Mouse (Mus musculus): Measurements from ENCODE around the gene Tfec. TPM values are rescaled to one million over a fixed set of nuclear protein-coding genes. Genes with fewer than 3 reads are reported as not detected.

The Tfec gene
- polyA plus RNA-seq, 1 experiment from 2014 or later = 0.71 TPM

DNA sequence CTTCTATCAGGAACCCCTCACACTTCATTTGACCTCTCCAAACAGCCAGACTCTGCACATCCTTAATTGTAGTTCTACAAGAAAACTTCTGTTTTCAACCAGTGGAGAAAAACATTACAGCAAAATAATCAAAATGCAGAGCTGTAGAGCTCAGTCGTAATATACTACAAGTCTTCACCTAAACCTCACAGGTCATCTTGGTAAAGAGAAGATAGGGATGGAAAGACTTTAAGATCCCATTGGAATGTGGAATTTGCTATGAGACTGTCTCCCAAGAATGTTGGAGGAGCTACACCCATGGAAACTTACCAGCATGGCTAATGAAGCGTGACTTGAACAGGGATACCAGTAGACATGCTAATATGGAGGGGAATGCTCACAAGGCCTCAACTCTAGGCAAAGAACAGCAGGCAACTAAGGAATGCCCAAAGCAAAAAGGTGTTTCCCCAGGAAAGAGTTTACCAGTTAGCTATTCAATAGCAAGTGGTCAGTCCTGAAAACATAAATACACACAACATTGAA is 24.2 kb downstream of the Tfec start:
- Histone ChIP-seq H3K27ac (replicated peaks; ENCODE audit: low read depth, low read length) (no peak overlapping the region), H3K27me3 (ENCODE audit: control insufficient read depth, insufficient read depth, low read length) (no peaks in the 10 kb centered on the region), H3K9me3 (ENCODE audit: control insufficient read depth, low read length) (no peaks in the 10 kb centered on the region), H3K4me3 (ENCODE audit: low read depth, low read length) (no peak overlapping the region), H3K9ac (ENCODE audit: low read length) (no peak overlapping the region), H3K36me3 (ENCODE audit: control insufficient read depth, insufficient read depth, low read length) (no peaks in the 10 kb centered on the region), H3K4me1 (ENCODE audit: control insufficient read depth, insufficient read depth, low read length) (no peaks in the 10 kb centered on the region), H3K4me2 (ENCODE audit: low read depth, severe bottlenecking) (no peak overlapping the region)
- no peak for DNase-seq (ENCODE audit: low spot score)
- no peak for ATAC-seq (ENCODE audit: insufficient number of reproducible peaks, low FRiP score, low TSS enrichment, low read depth)
- 90% methylated on average over 2 of the region's 2 CpGs for WGBS

DNA sequence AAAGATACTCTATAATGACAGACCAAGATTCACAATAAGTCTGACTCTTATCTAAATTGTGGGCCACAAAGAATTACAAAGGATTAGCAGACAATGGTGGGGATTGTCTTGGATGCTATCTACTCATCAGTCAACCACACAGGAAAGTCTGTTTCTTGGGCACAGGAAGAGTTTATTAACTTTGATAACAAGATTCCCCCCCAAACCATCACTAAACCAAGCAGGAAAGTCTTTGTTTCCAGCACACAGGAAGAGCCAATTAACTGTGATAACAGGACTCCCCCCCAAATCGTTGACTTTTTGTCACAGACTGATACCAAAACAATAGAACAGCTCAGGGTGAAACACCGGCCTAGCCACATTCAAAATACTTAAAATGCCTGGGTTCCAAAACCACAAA is 28.2 kb downstream of the Tfec start:
- Histone ChIP-seq H3K4me1 (ENCODE audit: control insufficient read depth, insufficient read depth, low read length) (no peaks in the 10 kb centered on the region), H3K9ac (ENCODE audit: low read length) (no peak overlapping the region), H3K4me2 (ENCODE audit: low read depth, severe bottlenecking) (no peak overlapping the region), H3K27ac (replicated peaks; ENCODE audit: low read depth, low read length) (no peak overlapping the region), H3K36me3 (ENCODE audit: control insufficient read depth, insufficient read depth, low read length) (no peaks in the 10 kb centered on the region), H3K27me3 (ENCODE audit: control insufficient read depth, insufficient read depth, low read length) (no peaks in the 10 kb centered on the region), H3K4me3 (ENCODE audit: low read depth, low read length) (no peak overlapping the region), H3K9me3 (ENCODE audit: control insufficient read depth, low read length) (no peaks in the 10 kb centered on the region)
- ATAC-seq (ENCODE audit: insufficient number of reproducible peaks, low FRiP score, low TSS enrichment, low read depth) = no peak
- DNase-seq (ENCODE audit: low spot score) = no peak
- 87% methylated on average over 2 of the region's 2 CpGs for WGBS

DNA sequence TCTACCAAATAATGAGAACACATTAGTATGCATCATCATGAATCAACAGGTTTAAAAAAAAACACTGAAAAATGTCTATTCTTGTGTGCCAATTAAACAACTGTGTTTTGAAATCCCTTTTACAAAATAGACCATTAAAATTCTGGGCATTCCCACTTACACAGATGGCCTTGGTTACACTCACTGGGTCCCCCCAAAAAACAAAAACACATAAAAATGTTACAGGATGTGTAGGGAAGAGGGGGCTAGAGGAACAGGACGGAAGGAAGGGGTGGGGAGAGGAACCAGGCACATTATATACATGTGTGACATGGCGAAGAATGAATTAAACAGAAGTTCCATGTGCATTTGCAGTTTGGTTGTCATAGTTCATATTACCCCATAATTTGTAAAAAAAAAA is 29.9 kb downstream of the Tfec start:
- H3K9ac ChIP-seq (ENCODE audit: low read length) = no peak overlapping the region
- DNase-seq (ENCODE audit: low spot score) (no peak), ATAC-seq (ENCODE audit: insufficient number of reproducible peaks, low FRiP score, low TSS enrichment, low read depth) (no peak)
- no peaks in the 10 kb centered on the region for H3K4me1 ChIP-seq (ENCODE audit: control insufficient read depth, insufficient read depth, low read length)
- WGBS = 66% methylated on average over 2 of the region's 2 CpGs
- no peak overlapping the region for H3K4me2 ChIP-seq (ENCODE audit: low read depth, severe bottlenecking)
- H3K36me3 ChIP-seq (ENCODE audit: control insufficient read depth, insufficient read depth, low read length) = no peaks in the 10 kb centered on the region
- H3K4me3 ChIP-seq (ENCODE audit: low read depth, low read length) = no peak overlapping the region
- no peaks in the 10 kb centered on the region for H3K27me3 ChIP-seq (ENCODE audit: control insufficient read depth, insufficient read depth, low read length)
- no peaks in the 10 kb centered on the region for H3K9me3 ChIP-seq (ENCODE audit: control insufficient read depth, low read length)
- H3K27ac ChIP-seq (replicated peaks; ENCODE audit: low read depth, low read length) = no peak overlapping the region

GRCm38 (mm10) chr6:16862753-16863508 is 35.3 kb downstream of the Tfec start:
- ATAC-seq (ENCODE audit: insufficient number of reproducible peaks, low FRiP score, low TSS enrichment, low read depth) (no peak), DNase-seq (ENCODE audit: low spot score) (no peak)
- no peaks in the 10 kb centered on the region for H3K36me3 ChIP-seq (ENCODE audit: control insufficient read depth, insufficient read depth, low read length)
- no peak overlapping the region for H3K9ac ChIP-seq (ENCODE audit: low read length)
- H3K4me2 ChIP-seq (ENCODE audit: low read depth, severe bottlenecking) = no peak overlapping the region
- 91% methylated on average over 6 of the region's 6 CpGs for WGBS
- no peak overlapping the region for H3K27ac ChIP-seq (replicated peaks; ENCODE audit: low read depth, low read length)
- no peaks in the 10 kb centered on the region for H3K9me3 ChIP-seq (ENCODE audit: control insufficient read depth, low read length)
- no peaks in the 10 kb centered on the region for H3K27me3 ChIP-seq (ENCODE audit: control insufficient read depth, insufficient read depth, low read length)
- no peaks in the 10 kb centered on the region for H3K4me1 ChIP-seq (ENCODE audit: control insufficient read depth, insufficient read depth, low read length)
- H3K4me3 ChIP-seq (ENCODE audit: low read depth, low read length) = no peak overlapping the region

DNA sequence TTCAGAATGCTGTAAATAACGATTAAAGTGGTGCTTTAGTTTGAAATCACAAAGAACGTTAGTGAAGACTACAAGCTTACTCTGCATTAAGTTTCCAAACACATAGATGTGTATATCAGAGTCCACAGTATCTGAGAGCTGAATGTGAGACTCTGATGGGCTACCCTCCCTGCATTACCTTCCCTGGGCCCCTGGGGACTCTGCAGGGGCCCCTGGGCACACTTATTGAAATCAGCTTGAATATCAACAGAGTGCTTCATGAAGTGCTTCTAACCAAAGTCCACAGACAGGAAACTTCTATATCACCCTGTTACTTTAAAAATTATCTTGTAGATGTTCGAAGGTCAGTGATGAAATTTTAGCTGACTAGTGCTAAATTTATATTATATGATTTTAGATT is 36.2 kb downstream of the Tfec start:
- no peak for ATAC-seq (ENCODE audit: insufficient number of reproducible peaks, low FRiP score, low TSS enrichment, low read depth)
- no peak overlapping the region for H3K4me2 ChIP-seq (ENCODE audit: low read depth, severe bottlenecking)

DNA sequence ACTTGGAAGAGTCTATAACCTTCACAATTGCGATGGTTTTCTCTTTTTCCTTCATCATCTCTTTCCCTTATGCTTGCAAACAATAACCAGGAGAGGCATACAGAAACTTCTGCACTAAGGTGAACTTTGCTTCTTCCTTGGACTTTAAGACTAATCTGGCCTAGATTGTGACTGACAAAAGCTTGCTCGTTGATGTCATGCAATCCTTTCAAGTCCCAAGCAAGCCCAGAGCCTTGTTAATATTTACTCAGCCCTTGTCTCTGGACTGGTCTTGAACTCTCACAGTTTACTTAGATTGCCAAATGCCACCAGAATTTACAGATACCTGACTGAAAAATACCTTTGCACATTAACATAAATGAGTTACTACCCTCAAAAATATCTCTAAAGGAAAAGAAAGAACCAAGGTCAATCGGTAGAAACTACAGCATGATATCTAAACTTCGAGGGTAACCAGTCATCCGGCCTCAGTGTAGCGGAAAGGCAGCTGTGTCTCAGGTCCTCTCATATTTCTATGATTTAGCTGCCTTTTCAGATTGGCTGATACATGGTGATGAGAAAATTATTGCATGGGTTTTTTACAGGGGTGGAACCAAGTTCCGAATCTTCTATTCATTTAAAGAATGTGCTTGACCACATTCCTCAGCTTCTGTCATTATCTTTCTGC is 42.2 kb downstream of the Tfec start:
- Histone ChIP-seq H3K9me3 (ENCODE audit: control insufficient read depth, low read length) (no peaks in the 10 kb centered on the region), H3K9ac (ENCODE audit: low read length) (no peak overlapping the region), H3K27me3 (ENCODE audit: control insufficient read depth, insufficient read depth, low read length) (no peaks in the 10 kb centered on the region), H3K36me3 (ENCODE audit: control insufficient read depth, insufficient read depth, low read length) (no peaks in the 10 kb centered on the region), H3K4me3 (ENCODE audit: low read depth, low read length) (no peak overlapping the region), H3K27ac (replicated peaks; ENCODE audit: low read depth, low read length) (no peak overlapping the region), H3K4me1 (ENCODE audit: control insufficient read depth, insufficient read depth, low read length) (no peaks in the 10 kb centered on the region), H3K4me2 (ENCODE audit: low read depth, severe bottlenecking) (no peak overlapping the region)
- no peak for ATAC-seq (ENCODE audit: insufficient number of reproducible peaks, low FRiP score, low TSS enrichment, low read depth)
- no peak for DNase-seq (ENCODE audit: low spot score)
- WGBS = 89% methylated on average over 7 of the region's 7 CpGs

More for the DNA sequence above, 36.2 kb downstream of the Tfec start:
- no peak overlapping the region for H3K27ac ChIP-seq (replicated peaks; ENCODE audit: low read depth, low read length)
- no peaks in the 10 kb centered on the region for H3K27me3 ChIP-seq (ENCODE audit: control insufficient read depth, insufficient read depth, low read length)
- H3K36me3 ChIP-seq (ENCODE audit: control insufficient read depth, insufficient read depth, low read length) = no peaks in the 10 kb centered on the region
- 88% methylated on average over 3 of the region's 3 CpGs for WGBS
- no peak overlapping the region for H3K9ac ChIP-seq (ENCODE audit: low read length)
- H3K4me3 ChIP-seq (ENCODE audit: low read depth, low read length) = no peak overlapping the region
- H3K9me3 ChIP-seq (ENCODE audit: control insufficient read depth, low read length) = no peaks in the 10 kb centered on the region
- DNase-seq (ENCODE audit: low spot score) = no peak
- no peaks in the 10 kb centered on the region for H3K4me1 ChIP-seq (ENCODE audit: control insufficient read depth, insufficient read depth, low read length)

GRCm38 (mm10) chr6:16854977-16855376 is 43.3 kb downstream of the Tfec start:
- H3K4me2 ChIP-seq (ENCODE audit: low read depth, severe bottlenecking) = no peak overlapping the region
- DNase-seq (ENCODE audit: low spot score) (no peak), ATAC-seq (ENCODE audit: insufficient number of reproducible peaks, low FRiP score, low TSS enrichment, low read depth) (no peak)
- WGBS = 88% methylated on average over 9 of the region's 9 CpGs
- H3K9me3 ChIP-seq (ENCODE audit: control insufficient read depth, low read length) = no peaks in the 10 kb centered on the region
- no peaks in the 10 kb centered on the region for H3K4me1 ChIP-seq (ENCODE audit: control insufficient read depth, insufficient read depth, low read length)
- H3K27me3 ChIP-seq (ENCODE audit: control insufficient read depth, insufficient read depth, low read length) = no peaks in the 10 kb centered on the region
- no peak overlapping the region for H3K27ac ChIP-seq (replicated peaks; ENCODE audit: low read depth, low read length)
- H3K4me3 ChIP-seq (ENCODE audit: low read depth, low read length) = no peak overlapping the region
- H3K9ac ChIP-seq (ENCODE audit: low read length) = no peak overlapping the region
- H3K36me3 ChIP-seq (ENCODE audit: control insufficient read depth, insufficient read depth, low read length) = no peaks in the 10 kb centered on the region

- DNase-seq (ENCODE audit: low spot score) = no peak
- no peaks in the 10 kb centered on the region for H3K9me3 ChIP-seq (ENCODE audit: control insufficient read depth, low read length)
- no peak overlapping the region for H3K27ac ChIP-seq (replicated peaks; ENCODE audit: low read depth, low read length)
- WGBS = 90% methylated on average over 7 of the region's 7 CpGs
- no peaks in the 10 kb centered on the region for H3K4me1 ChIP-seq (ENCODE audit: control insufficient read depth, insufficient read depth, low read length)
- no peak overlapping the region for H3K4me3 ChIP-seq (ENCODE audit: low read depth, low read length)
- ATAC-seq (ENCODE audit: insufficient number of reproducible peaks, low FRiP score, low TSS enrichment, low read depth) = no peak
- H3K4me2 ChIP-seq (ENCODE audit: low read depth, severe bottlenecking) = no peak overlapping the region
- no peaks in the 10 kb centered on the region for H3K27me3 ChIP-seq (ENCODE audit: control insufficient read depth, insufficient read depth, low read length)
- H3K36me3 ChIP-seq (ENCODE audit: control insufficient read depth, insufficient read depth, low read length) = no peaks in the 10 kb centered on the region
- no peak overlapping the region for H3K9ac ChIP-seq (ENCODE audit: low read length)
Observed at GRCm38 (mm10) chr6:16846521-16846920, 51.7 kb downstream of the Tfec start.
